Mouse (Mus musculus) heart, adult 2 months (tissue): Measurements from ENCODE around the gene Irak2. TPM values are rescaled to one million over a fixed set of nuclear protein-coding genes. Genes with fewer than 3 reads are reported as not detected.

Experiments used
- DNase-seq, 2 experiments: peaks; one replicate each; pipeline ENCODE4 v3.0.0; 2021
- H3K27ac ChIP-seq: fragments of 200-600 bp; 2 replicates; pipeline ENCODE4 v1.8.1; 2022
- H3K27me3 ChIP-seq: fragments of 200-500 bp; 2 replicates; pipeline ENCODE4 v1.6.1; 2012; ENCODE audit warnings: mild to moderate bottlenecking, low read length, inconsistent platforms, mixed read lengths; ENCODE audit not compliant: control insufficient read depth, insufficient read depth
- H3K36me3 ChIP-seq: fragments of 200-500 bp; 2 replicates; pipeline ENCODE4 v1.6.1; 2012; ENCODE audit warnings: low read length, inconsistent platforms; ENCODE audit not compliant: control insufficient read depth, insufficient read depth
- H3K4me1 ChIP-seq: fragments of 200-500 bp; 2 replicates; pipeline ENCODE4 v1.6.1; 2011; ENCODE audit warnings: low read length; ENCODE audit not compliant: control insufficient read depth, insufficient read depth
- H3K4me3 ChIP-seq: fragments of 200-600 bp; 2 replicates; pipeline ENCODE4 v1.8.1; 2022
- H3K79me2 ChIP-seq: fragments of 200-500 bp; replicated peaks from 2 replicates; pipeline ENCODE4 v1.6.1; 2012; ENCODE audit warnings: mild to moderate bottlenecking, inconsistent platforms, low read length, moderate library complexity, mixed read lengths; ENCODE audit not compliant: control insufficient read depth, insufficient read depth
- H3K9ac ChIP-seq: fragments of 200-500 bp; 2 replicates; pipeline ENCODE4 v1.6.1; 2012; ENCODE audit warnings: low read depth, mild to moderate bottlenecking, control low read depth, inconsistent platforms, low read length, mixed read lengths
- CTCF ChIP-seq: fragments of 200-600 bp; IDR thresholded peaks from 2 replicates; pipeline ENCODE4 v1.8.1; 2022; ENCODE audit warnings: antibody characterized with exemption, mild to moderate bottlenecking, moderate library complexity
- EP300 ChIP-seq: fragments of 200-500 bp; IDR thresholded peaks from 2 replicates; pipeline ENCODE4 v1.6.1; 2011; ENCODE audit warnings: low read depth, low read length, control low read depth; ENCODE audit not compliant: insufficient read depth
- POLR2A ChIP-seq: fragments of 200-500 bp; IDR thresholded peaks from 2 replicates; pipeline ENCODE4 v1.6.1; 2011; ENCODE audit warnings: mild to moderate bottlenecking, low read depth, low read length, control low read depth; ENCODE audit not compliant: insufficient read depth
- WGBS: fragments of 180-500 bp; shearing (Covaris S2); methylation state at CpG from one replicate; pipeline ENCODE4 v1.1.7; 2018; 5-methylcytosine and 5-hydroxymethylcytosine counted together
- intact Hi-C: fragments of 180-260 bp; cut with DNase I; formaldehyde crosslinking; loops from one replicate; pipeline ENCODE4 v1.15.1; 2025
- microRNA-seq, 2 experiments: library from miRNA; unstranded; fragments of <30 nt; microRNA quantifications; one replicate each; pipeline ENCODE4 v1.2.0; 2021
- polyA plus RNA-seq: library from polyadenylated mRNA; depleted of rRNA; stranded (reverse); fragments of >200 nt; gene quantifications from 2 replicates; pipeline ENCODE4 v1.2.3, GENCODE M21; 2012; rRNA removed
- total RNA-seq, 2 experiments: library from RNA; stranded (reverse); gene quantifications; 2 replicates each; pipeline ENCODE4 v1.2.3; 2021

The Irak2 gene
- total and polyA plus RNA-seq, 3 experiments, result 10.4 to 13.6 (median 12.9) TPM

- intact Hi-C loops, result loop anchor here (5.0 kb wide), 1 partner anchor 46 kb away; the partner anchor contains the start of gene Tatdn2
- 43% methylated on average over 1 of the region's 1 CpGs for WGBS
- no peak overlapping the region for H3K27ac ChIP-seq
- no peak for DNase-seq
- H3K4me1 ChIP-seq, result no peaks in the 10 kb centered on the region
- H3K4me3 ChIP-seq, result no peak overlapping the region
- no peak overlapping the region for H3K9ac ChIP-seq
- TF ChIP-seq POLR2A (no peak), EP300 (no peak), CTCF (no peak)
- 0 out of 2 replicates have a peak, but pooled peaks cover 2% of the 10 kb centered on the region for H3K36me3 ChIP-seq
- no peaks in the 10 kb centered on the region; the same call in 1 of the 2 replicates for H3K27me3 ChIP-seq
- peaks cover 6% of the 10 kb centered on the region; the same call in 1 of the 2 replicates for H3K79me2 ChIP-seq
Measured at GRCm38 (mm10) chr6:113743111-113743510, 104.8 kb downstream of the Irak2 start.

Small RNA genes lying within 50 kb of the gene (microRNA-seq; reads per million reads assigned to microRNA genes)
- gene Mir7042, result 0.39 to 0.56 reads per million in 2 experiments

Other genes with a start within 250 kb of the Irak2 start
- 1 to 10 TPM in 1 of 2 experiments, under 1 TPM in 1; 0.97 to 1.5 TPM for gene Ttll3, start 249.2 kb upstream of the Irak2 start, total RNA-seq
- gene Ttll3, start 249.2 kb upstream of the Irak2 start, polyA plus RNA-seq, result 3.2 and 4.8 TPM in 2 replicates
- gene Rpusd3, start 219.1 kb upstream of the Irak2 start, total RNA-seq, result 10 to 100 TPM in 1 of 2 experiments, 1 to 10 TPM in 1; 8.3 to 10.3 TPM
- 30.4 and 39.0 TPM in 2 replicates for gene Rpusd3, start 219.1 kb upstream of the Irak2 start, polyA plus RNA-seq
- gene Cidec, start 202.7 kb upstream of the Irak2 start, total RNA-seq, result 10 to 100 TPM in 1 of 2 experiments, 1 to 10 TPM in 1; 7.8 to 10.6 TPM
- gene Cidec, start 202.7 kb upstream of the Irak2 start, polyA plus RNA-seq, result 36.8 and 77.7 TPM in 2 replicates
- 10 to 100 TPM; 21.1 to 22.5 TPM for gene Jagn1, start 195.9 kb upstream of the Irak2 start, total RNA-seq
- 43.3 and 57.2 TPM in 2 replicates for gene Jagn1, start 195.9 kb upstream of the Irak2 start, polyA plus RNA-seq
- 1 to 10 TPM in 1 of 2 experiments, under 1 TPM in 1; 0.55 to 1.1 TPM for gene Il17re, start 180.0 kb upstream of the Irak2 start, total RNA-seq
- 1.2 and 1.9 TPM in 2 replicates for gene Il17re, start 180.0 kb upstream of the Irak2 start, polyA plus RNA-seq
- gene Il17rc, start 167.0 kb upstream of the Irak2 start, total RNA-seq, result 1 to 10 TPM; 6.5 to 7.5 TPM
- gene Il17rc, start 167.0 kb upstream of the Irak2 start, polyA plus RNA-seq, result 12.1 and 13.6 TPM in 2 replicates
- gene Creld1, start 155.2 kb upstream of the Irak2 start, total RNA-seq, result 10 to 100 TPM; 53.0 to 56.7 TPM
- 32.4 and 41.4 TPM in 2 replicates for gene Creld1, start 155.2 kb upstream of the Irak2 start, polyA plus RNA-seq
- not detected for gene Prrt3, start 136.5 kb upstream of the Irak2 start, total RNA-seq
- not detected in 2 replicates for gene Prrt3, start 136.5 kb upstream of the Irak2 start, polyA plus RNA-seq
- gene Emc3, start 106.8 kb upstream of the Irak2 start, total RNA-seq, result 10 to 100 TPM; 52.5 to 58.2 TPM
- 41.0 and 66.3 TPM in 2 replicates for gene Emc3, start 106.8 kb upstream of the Irak2 start, polyA plus RNA-seq
- under 1 TPM in 1 of 2 experiments, not detected in 1; 0.18 TPM for gene Fancd2, start 106.8 kb upstream of the Irak2 start, total RNA-seq
- 0.29 and 0.61 TPM in 2 replicates for gene Fancd2, start 106.8 kb upstream of the Irak2 start, polyA plus RNA-seq
- not detected for gene Fancd2os, start 37.8 kb upstream of the Irak2 start, total RNA-seq
- gene Fancd2os, start 37.8 kb upstream of the Irak2 start, polyA plus RNA-seq, result not detected in 2 replicates
- gene Brk1, start 33.7 kb upstream of the Irak2 start, total RNA-seq, result 10 to 100 TPM; 60.4 to 70.2 TPM
- 128 and 199 TPM in 2 replicates for gene Brk1, start 33.7 kb upstream of the Irak2 start, polyA plus RNA-seq
- 1 to 10 TPM; 8.3 to 8.6 TPM for gene Vhl, start 14.5 kb upstream of the Irak2 start, total RNA-seq
- 11.2 and 12.0 TPM in 2 replicates for gene Vhl, start 14.5 kb upstream of the Irak2 start, polyA plus RNA-seq
- gene Tatdn2, start 58.6 kb downstream of the Irak2 start, total RNA-seq, result 10 to 100 TPM; 66.7 to 71.9 TPM
- 17.3 and 36.1 TPM in 2 replicates for gene Tatdn2, start 58.6 kb downstream of the Irak2 start, polyA plus RNA-seq
- gene Ghrl, start 81.4 kb downstream of the Irak2 start, total RNA-seq, result not detected
- 0.76 and 1.1 TPM in 2 replicates for gene Ghrl, start 81.4 kb downstream of the Irak2 start, polyA plus RNA-seq
- gene Sec13, start 102.3 kb downstream of the Irak2 start, total RNA-seq, result 10 to 100 TPM; 66.8 to 68.8 TPM
- gene Sec13, start 102.3 kb downstream of the Irak2 start, polyA plus RNA-seq, result 84.4 and 106 TPM in 2 replicates